Mouse (Mus musculus): ENCODE measurements around the gene Serpinb6a. TPM values are rescaled to one million over a fixed set of nuclear protein-coding genes. Genes with fewer than 3 reads are reported as not detected.

The Serpinb6a gene
- total RNA-seq, 1 experiment from 2014 or later = 21.1 TPM

DNA sequence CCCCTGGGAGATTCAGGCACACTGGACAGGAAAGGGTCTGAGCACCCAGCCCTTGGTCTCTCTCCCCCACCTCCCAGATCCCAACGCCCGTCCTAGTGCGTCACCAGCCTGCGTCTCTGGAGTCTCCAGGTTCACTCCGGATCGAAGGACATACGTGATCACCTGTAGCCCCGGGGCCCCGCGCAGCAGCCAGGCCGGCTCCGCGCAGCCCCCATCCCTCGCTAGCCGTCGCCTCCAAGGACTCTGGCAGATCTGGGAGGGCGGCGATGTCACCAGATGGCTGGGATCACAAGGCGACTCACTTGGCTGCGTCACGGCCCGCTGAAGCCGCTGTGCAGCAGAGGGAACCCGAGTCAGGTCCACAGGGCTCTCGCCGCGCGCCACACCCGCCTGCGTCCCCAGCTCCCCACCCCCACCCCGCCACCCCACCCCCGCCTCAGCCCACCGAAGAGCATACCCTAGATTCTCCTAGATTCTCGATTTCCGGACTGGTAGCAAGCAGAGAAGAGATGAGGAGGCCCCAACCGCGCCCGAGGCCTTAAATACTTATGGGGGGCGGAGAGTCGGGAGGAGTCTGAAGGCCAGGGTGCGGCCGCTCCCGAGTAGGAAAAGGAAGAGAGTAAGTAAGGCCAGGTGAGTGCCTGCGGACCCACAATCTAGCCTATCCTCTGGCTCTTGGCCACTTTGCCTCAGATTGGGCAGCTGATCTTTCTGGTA is 67.0 kb downstream of the Serpinb6a start:
- no peak for ATAC-seq (ENCODE audit: extremely low read depth, insufficient number of reproducible peaks, low FRiP score, poor library complexity, severe bottlenecking)

DNA sequence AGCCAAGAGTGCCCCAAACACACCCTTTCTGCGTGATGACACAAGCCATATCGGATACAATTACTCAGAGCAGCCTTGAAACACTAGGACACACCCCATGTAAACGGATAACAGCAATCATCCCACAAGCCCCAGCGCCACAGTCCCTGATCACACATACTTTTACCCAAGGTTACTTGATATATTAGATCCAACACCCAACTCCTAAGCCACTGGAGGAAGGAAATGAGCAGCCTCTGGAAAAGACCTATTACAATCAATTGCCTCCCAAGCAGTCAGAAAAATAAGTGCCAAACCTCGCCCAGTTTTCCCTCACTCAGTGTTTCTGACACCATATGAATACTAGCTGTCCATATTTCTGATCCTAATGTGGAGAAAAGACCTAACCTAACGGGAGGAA is 67.9 kb downstream of the Serpinb6a start:
- no peak for ATAC-seq (ENCODE audit: extremely low read depth, insufficient number of reproducible peaks, low FRiP score, poor library complexity, severe bottlenecking)

DNA sequence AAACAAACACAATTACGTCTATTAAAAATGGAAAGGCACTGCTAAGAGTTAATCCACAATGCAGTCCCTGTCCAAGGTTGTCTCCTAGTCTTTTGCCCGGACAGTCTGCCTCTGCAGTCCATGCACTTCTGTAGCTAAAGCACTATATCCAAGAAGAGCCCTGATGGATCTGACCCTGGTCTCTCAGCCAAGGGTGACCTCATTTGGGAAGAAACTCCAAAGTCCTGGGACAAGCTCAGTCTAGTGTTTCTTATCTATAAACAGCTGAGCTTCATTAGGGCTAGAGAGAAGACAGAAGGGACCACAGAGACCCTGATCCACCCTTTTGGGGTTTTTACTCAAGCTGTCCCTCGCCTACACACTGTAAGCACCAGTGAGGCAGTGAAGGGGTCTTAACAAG is 71.7 kb downstream of the Serpinb6a start:
- ATAC-seq (ENCODE audit: extremely low read depth, insufficient number of reproducible peaks, low FRiP score, poor library complexity, severe bottlenecking) = no peak

DNA sequence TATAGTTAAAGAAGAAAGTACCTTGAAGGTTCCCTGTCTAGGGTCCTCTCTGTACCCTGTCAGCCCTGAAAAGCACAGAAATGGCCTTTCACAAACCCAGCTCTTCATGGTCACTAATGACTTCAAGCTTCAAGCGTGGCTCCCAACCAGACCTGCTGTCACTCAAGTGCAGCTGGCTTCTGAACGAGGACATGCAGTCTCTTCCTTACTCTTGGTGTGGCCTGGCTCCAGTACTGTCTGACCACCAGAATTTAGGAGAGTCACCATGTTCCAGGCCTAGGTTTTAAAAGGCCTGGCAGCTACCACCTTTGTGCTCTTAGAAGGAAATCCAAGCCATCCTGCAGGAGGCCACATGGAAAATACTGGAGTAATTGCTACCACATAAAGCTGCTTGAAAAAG is 72.3 kb downstream of the Serpinb6a start:
- ATAC-seq (ENCODE audit: extremely low read depth, insufficient number of reproducible peaks, low FRiP score, poor library complexity, severe bottlenecking) = no peak

DNA sequence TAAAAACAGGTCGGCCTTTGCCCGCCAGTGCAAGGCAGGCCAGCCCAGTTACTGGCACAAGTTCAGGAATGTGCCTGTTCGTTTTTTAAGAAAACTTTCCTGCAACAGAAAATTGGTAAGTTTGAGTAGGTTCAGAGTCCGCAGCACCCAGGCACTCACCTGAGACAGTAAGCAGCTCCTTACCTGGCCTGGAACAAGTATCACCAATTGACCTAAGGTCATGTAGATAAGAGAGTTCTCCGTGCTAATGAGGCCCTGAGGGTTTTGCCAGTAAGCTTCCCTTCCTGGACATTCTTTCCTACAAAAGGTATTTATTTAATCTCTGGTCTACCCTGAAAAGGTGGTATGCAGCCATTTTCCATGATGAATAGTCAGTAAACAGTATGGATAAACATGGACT is 80.9 kb downstream of the Serpinb6a start:
- no peak for ATAC-seq (ENCODE audit: extremely low read depth, insufficient number of reproducible peaks, low FRiP score, poor library complexity, severe bottlenecking)

DNA sequence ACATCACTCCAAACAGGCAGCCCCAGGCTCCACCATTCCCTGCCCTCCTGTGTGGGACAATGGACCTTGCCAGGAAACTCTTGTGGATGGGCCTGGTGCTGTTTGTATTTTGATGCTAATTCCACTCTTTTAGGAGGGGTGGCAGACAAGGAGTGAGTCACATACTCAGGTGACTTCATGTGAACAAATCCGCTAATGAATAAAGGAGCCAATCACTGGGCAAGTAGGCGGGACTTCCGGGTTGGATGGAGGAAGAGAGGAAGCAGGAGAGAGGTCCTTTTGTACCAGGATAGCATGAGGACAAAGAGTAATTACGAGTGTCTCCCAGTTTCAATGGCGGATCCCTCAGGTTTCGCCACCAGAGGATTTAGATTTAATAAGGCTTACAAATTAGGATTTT is 81.6 kb downstream of the Serpinb6a start:
- ATAC-seq (ENCODE audit: extremely low read depth, insufficient number of reproducible peaks, low FRiP score, poor library complexity, severe bottlenecking) = no peak

DNA sequence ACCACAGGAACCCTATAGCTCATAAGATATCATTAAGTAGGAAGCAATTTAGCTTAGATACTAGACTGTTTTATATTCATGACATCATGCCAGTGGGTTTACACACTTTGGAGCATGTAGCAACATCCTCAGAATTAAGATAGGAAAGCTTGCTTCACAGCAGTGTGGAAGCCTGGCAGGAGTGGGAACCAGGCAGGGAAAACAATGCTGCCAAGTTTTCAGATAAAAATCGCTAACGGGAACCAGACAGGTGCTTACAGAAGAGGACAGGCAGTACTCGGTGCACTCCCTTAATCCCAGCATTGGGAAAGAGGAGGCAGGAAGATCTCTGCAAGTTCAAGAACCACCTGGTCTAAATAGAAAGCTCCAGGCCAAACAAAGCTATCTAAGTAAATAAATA is 95.8 kb downstream of the Serpinb6a start:
- ATAC-seq (ENCODE audit: extremely low read depth, insufficient number of reproducible peaks, low FRiP score, poor library complexity, severe bottlenecking) = no peak

DNA sequence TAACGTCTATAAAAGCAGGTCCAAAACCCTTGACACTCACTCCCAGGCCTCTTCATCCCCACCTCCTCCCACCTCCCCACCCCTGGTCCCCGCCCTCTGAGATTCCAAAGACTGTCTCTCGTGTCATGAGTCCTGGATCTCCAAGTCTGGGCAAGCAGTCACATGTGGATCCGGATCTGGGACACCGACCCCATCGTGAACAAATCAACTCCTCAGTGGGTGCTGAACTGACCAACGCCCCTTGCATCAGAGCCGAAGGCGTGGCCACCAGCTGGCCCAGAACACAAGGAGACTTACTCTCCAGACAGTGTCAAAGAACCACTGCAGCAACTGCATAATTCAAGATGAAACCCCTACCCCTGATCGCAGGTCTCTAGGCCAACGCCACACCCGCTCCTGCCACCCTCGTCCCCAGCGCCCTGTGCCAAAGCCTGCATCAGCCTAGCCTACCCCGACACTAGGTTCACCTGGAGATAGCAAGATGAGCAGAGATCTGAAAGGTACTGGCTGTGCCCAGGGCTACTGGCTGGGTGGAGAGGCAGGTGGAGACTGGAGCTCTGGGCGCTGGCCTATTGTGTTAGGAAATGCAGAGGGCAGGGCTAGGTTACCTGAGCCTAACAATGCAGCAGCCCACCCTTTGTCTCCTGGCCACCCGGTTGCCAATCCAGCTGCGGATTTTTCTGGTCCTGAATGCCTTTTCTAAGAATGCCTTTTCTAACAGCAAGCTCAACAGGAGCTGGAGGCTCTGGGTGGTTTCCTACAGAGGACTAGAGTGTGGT is 97.2 kb downstream of the Serpinb6a start, which contains the start of gene Serpinb6c:
TSS of gene Serpinb6c (minus strand) at position 533 of the 779 bp plus-strand sequence.
- no peak for ATAC-seq (ENCODE audit: extremely low read depth, insufficient number of reproducible peaks, low FRiP score, poor library complexity, severe bottlenecking)

DNA sequence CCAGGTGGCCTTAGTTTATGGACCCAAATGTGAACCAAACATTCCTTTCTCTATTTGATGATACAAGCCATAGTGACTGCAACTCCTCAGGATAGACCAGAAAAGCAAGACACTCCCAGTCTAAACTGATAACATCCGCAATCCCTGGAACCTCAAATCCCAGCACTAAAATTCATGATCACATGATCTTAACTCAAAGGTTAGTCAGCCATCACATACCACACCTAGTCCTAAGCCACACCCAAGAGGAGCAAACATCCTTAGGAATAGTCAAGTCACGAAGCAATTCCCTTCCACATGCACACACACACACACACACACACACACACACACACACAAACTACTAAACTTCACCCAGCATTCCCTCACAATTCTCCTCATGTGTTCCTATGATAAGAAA is 99.3 kb downstream of the Serpinb6a start:
- no peak for ATAC-seq (ENCODE audit: extremely low read depth, insufficient number of reproducible peaks, low FRiP score, poor library complexity, severe bottlenecking)

DNA sequence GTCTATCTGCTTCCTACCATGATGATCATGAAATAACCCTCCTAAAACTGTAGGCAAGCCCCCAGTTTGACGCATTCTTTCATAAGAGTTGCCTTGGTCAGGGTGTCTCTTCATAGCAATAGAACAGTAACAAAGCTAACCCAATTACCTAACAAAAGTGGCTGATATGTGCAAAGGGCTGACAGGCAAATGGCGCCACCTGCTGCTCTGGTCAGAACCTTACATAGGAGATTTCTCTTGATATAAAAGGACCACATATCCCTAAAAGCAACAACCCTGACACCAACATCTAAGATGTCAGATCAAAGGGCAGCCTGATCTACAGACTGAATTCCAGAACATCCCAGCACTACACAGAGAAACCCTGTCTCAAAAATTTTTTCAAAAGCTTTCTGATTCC is 108.4 kb downstream of the Serpinb6a start:
- no peak for ATAC-seq (ENCODE audit: extremely low read depth, insufficient number of reproducible peaks, low FRiP score, poor library complexity, severe bottlenecking)

Other genes with a start within 250 kb of the Serpinb6a start
- gene Serpinb6e, start 159.4 kb downstream of the Serpinb6a start, total RNA-seq (2017) = not detected in 2 replicates
- gene Serpinb6c, start 97.1 kb downstream of the Serpinb6a start, total RNA-seq (2017) = not detected in 2 replicates
- gene Nqo2, start 38.1 kb downstream of the Serpinb6a start, total RNA-seq (2017) = 5.4 and 7.0 TPM in 2 replicates
- 60.7 and 65.5 TPM in 2 replicates for gene Ripk1, start 431 bp downstream of the Serpinb6a start, total RNA-seq (2017)
- gene Bphl, start 34.8 kb upstream of the Serpinb6a start, total RNA-seq (2017) = 7.1 and 14.1 TPM in 2 replicates
- gene Tubb2a, start 75.2 kb upstream of the Serpinb6a start, total RNA-seq (2017) = 16.5 and 17.7 TPM in 2 replicates
- 3.8 and 6.5 TPM in 2 replicates for gene Tubb2b, start 127.7 kb upstream of the Serpinb6a start, total RNA-seq (2017)
- gene Psmg4, start 160.2 kb upstream of the Serpinb6a start, total RNA-seq (2017) = 42.6 and 56.8 TPM in 2 replicates